Mouse (Mus musculus) MEL (cell line): ENCODE results near the gene Samd14. TPM values are rescaled to one million over a fixed set of nuclear protein-coding genes. Genes with fewer than 3 reads are reported as not detected.

Experiments used
- DNase-seq: peaks from one replicate; pipeline ENCODE4 v3.0.0; 2011; ENCODE audit warnings: low read depth, low spot score
- H3K27ac ChIP-seq: 2 replicates; pipeline ENCODE4 v1.5.1; 2012; ENCODE audit warnings: low read depth, mild to moderate bottlenecking, control low read depth, low read length, moderate library complexity; ENCODE audit not compliant: control insufficient read depth
- H3K27me3 ChIP-seq, 2 experiments: fragments of 150-350 bp in 1 of 2; sonication (generic) in 1 of 2; 2 replicates each; pipeline ENCODE4 v1.6.1; 2012; ENCODE audit warnings: low read length in 2 of 2, mild to moderate bottlenecking in 2 of 2, improper control_type of control experiment in 1 of 2, moderate library complexity in 1 of 2; ENCODE audit not compliant: insufficient read depth in 2 of 2, control insufficient read depth in 1 of 2
- H3K36me3 ChIP-seq, 2 experiments: 2 replicates each; pipeline ENCODE4 v1.6.1; 2012 to 2014; ENCODE audit warnings: low read length in 2 of 2, improper control_type of control experiment in 1 of 2, inconsistent platforms in 1 of 2, mild to moderate bottlenecking in 1 of 2; ENCODE audit not compliant: insufficient read depth in 2 of 2, control insufficient read depth in 1 of 2
- H3K4me1 ChIP-seq, 2 experiments: fragments of 150-350 bp in 1 of 2; sonication (generic) in 1 of 2; 2 replicates each; pipeline ENCODE4 v1.6.1; 2012; ENCODE audit warnings: low read length in 2 of 2, improper control_type of control experiment in 1 of 2, mild to moderate bottlenecking in 1 of 2; ENCODE audit not compliant: insufficient read depth in 2 of 2, control insufficient read depth in 1 of 2
- H3K4me3 ChIP-seq, 2 experiments: fragments of 150-350 bp in 1 of 2; sonication (generic) in 1 of 2; 2 replicates each; pipeline ENCODE4 v1.5.1; 2012; ENCODE audit warnings: low read depth in 2 of 2, low read length in 2 of 2, mild to moderate bottlenecking in 2 of 2, moderate library complexity in 2 of 2, control low read depth in 1 of 2, improper control_type of control experiment in 1 of 2; ENCODE audit not compliant: control insufficient read depth in 1 of 2, insufficient read depth in 1 of 2
- H3K79me2 ChIP-seq: 2 replicates; pipeline ENCODE4 v1.6.1; 2012; ENCODE audit warnings: mild to moderate bottlenecking, low read length, moderate library complexity; ENCODE audit not compliant: control insufficient read depth, poor library complexity, insufficient read depth
- H3K9ac ChIP-seq: 2 replicates; pipeline ENCODE4 v1.6.1; 2012; ENCODE audit warnings: low read depth, mild to moderate bottlenecking, control low read depth, low read length, moderate library complexity; ENCODE audit not compliant: control insufficient read depth, poor library complexity, severe bottlenecking
- H3K9me3 ChIP-seq: fragments of 150-350 bp; sonication (generic); replicated peaks from 2 replicates; pipeline ENCODE4 v1.6.1; 2012; ENCODE audit warnings: mild to moderate bottlenecking, low read length, improper control_type of control experiment, moderate library complexity; ENCODE audit not compliant: insufficient read depth
- E2F4 ChIP-seq: IDR thresholded peaks from 2 replicates; pipeline ENCODE4 v1.6.1; 2011; ENCODE audit warnings: low read depth, low read length, improper control_type of control experiment, borderline replicate concordance
- ETS1 ChIP-seq: IDR thresholded peaks from 2 replicates; pipeline ENCODE4 v1.6.1; 2012; ENCODE audit warnings: low read depth, mild to moderate bottlenecking, inconsistent platforms, low read length, improper control_type of control experiment, moderate library complexity
- GATA1 ChIP-seq: IDR thresholded peaks from 2 replicates; pipeline ENCODE4 v1.6.1; 2011; ENCODE audit warnings: low read depth, low read length, improper control_type of control experiment
- HCFC1 ChIP-seq: IDR thresholded peaks from 2 replicates; pipeline ENCODE4 v1.6.1; 2012; ENCODE audit warnings: low read depth, mild to moderate bottlenecking, inconsistent platforms, low read length, improper control_type of control experiment, moderate library complexity
- KAT2A ChIP-seq: conservative IDR thresholded peaks from 2 replicates; pipeline ENCODE4 v1.6.1; 2012; ENCODE audit warnings: low read depth, low read length, improper control_type of control experiment, inconsistent platforms
- MAZ ChIP-seq: IDR thresholded peaks from 2 replicates; pipeline ENCODE4 v1.6.1; 2012; ENCODE audit warnings: low read depth, mild to moderate bottlenecking, inconsistent platforms, low read length, improper control_type of control experiment
- MEF2A ChIP-seq: IDR thresholded peaks from 2 replicates; pipeline ENCODE4 v1.6.1; 2014; ENCODE audit warnings: low read depth, mild to moderate bottlenecking, inconsistent platforms, low read length, improper control_type of control experiment; ENCODE audit not compliant: poor library complexity, insufficient replicate concordance, severe bottlenecking; ENCODE audit errors: extremely low read depth
- MXI1 ChIP-seq: IDR thresholded peaks from 2 replicates; pipeline ENCODE4 v1.6.1; 2011; ENCODE audit warnings: mild to moderate bottlenecking, low read depth, low read length, improper control_type of control experiment
- NRF1 ChIP-seq: IDR thresholded peaks from 2 replicates; pipeline ENCODE4 v1.6.1; 2014; ENCODE audit warnings: low read depth, mild to moderate bottlenecking, inconsistent platforms, low read length, improper control_type of control experiment, moderate library complexity; ENCODE audit not compliant: poor library complexity, insufficient read depth, severe bottlenecking
- POLR2AphosphoS2 ChIP-seq: IDR thresholded peaks from 2 replicates; pipeline ENCODE4 v1.6.1; 2011; ENCODE audit warnings: low read length, improper control_type of control experiment
- POLR2AphosphoS5 ChIP-seq: IDR thresholded peaks from 2 replicates; pipeline ENCODE4 v1.6.1; 2012; ENCODE audit warnings: low read depth, borderline replicate concordance, mild to moderate bottlenecking, inconsistent platforms, low read length, moderate library complexity, mixed read lengths
- RCOR1 ChIP-seq: IDR thresholded peaks from 2 replicates; pipeline ENCODE4 v1.6.1; 2012; ENCODE audit warnings: low read depth, mild to moderate bottlenecking, inconsistent platforms, low read length, improper control_type of control experiment
- SIN3A ChIP-seq: IDR thresholded peaks from 2 replicates; pipeline ENCODE4 v1.6.1; 2012; ENCODE audit warnings: low read length, improper control_type of control experiment, inconsistent platforms
- SMC3 ChIP-seq: IDR thresholded peaks from 2 replicates; pipeline ENCODE4 v1.6.1; 2011; ENCODE audit warnings: low read depth, low read length, improper control_type of control experiment
- TAL1 ChIP-seq: IDR thresholded peaks from 2 replicates; pipeline ENCODE4 v1.6.1; 2012; ENCODE audit warnings: mild to moderate bottlenecking, inconsistent platforms, low read length, moderate library complexity, mixed read lengths
- TCF12 ChIP-seq: IDR thresholded peaks from 2 replicates; pipeline ENCODE4 v1.6.1; 2014; ENCODE audit warnings: low read depth, mild to moderate bottlenecking, inconsistent platforms, low read length, improper control_type of control experiment, moderate library complexity
- UBTF ChIP-seq: IDR thresholded peaks from 2 replicates; pipeline ENCODE4 v1.6.1; 2012; ENCODE audit warnings: low read depth, mild to moderate bottlenecking, inconsistent platforms, low read length, improper control_type of control experiment, moderate library complexity, borderline replicate concordance; ENCODE audit not compliant: insufficient read depth
- USF1 ChIP-seq: IDR thresholded peaks from 2 replicates; pipeline ENCODE4 v1.6.1; 2014; ENCODE audit warnings: low read depth, mild to moderate bottlenecking, inconsistent platforms, low read length, improper control_type of control experiment, moderate library complexity
- ZC3H11A ChIP-seq: IDR thresholded peaks from 2 replicates; pipeline ENCODE4 v1.6.1; 2012; ENCODE audit warnings: low read depth, mild to moderate bottlenecking, inconsistent platforms, low read length, improper control_type of control experiment
- ZKSCAN1 ChIP-seq: IDR thresholded peaks from 2 replicates; pipeline ENCODE4 v1.6.1; 2012; ENCODE audit warnings: low read depth, mild to moderate bottlenecking, inconsistent platforms, low read length, improper control_type of control experiment, moderate library complexity
- polyA plus RNA-seq, 2 experiments: library from polyadenylated mRNA; stranded (reverse) in 1 of 2; unstranded in 1 of 2; fragments of >175 nt in 1 of 2; fragments of >200 nt in 1 of 2; gene quantifications; 2 replicates each; pipeline versions ENCODE4 v1.2.1 to v1.2.4; 2012; ENCODE audit warnings: low replicate concordance in 2 of 2, low read depth in 1 of 2; ENCODE audit not compliant: insufficient read length in 2 of 2, insufficient read depth in 1 of 2, missing spikeins in 1 of 2
- total RNA-seq: library from RNA; depleted of rRNA; stranded (reverse); fragments of 300-350 nt; gene quantifications from 2 replicates; pipeline ENCODE4 v1.2.3, GENCODE M21; 2012

The Samd14 gene
- total and polyA plus RNA-seq, 3 experiments, result 57.6 to 1,219 (median 101) TPM

- no peak overlapping the region for H3K9ac ChIP-seq
- H3K4me3 ChIP-seq, result no peak overlapping the region
- DNase-seq, result no peak
- no peaks in the 10 kb centered on the region for H3K36me3 ChIP-seq
- H3K27me3 ChIP-seq, result no peaks in the 10 kb centered on the region
- H3K9me3 ChIP-seq, result no peaks in the 10 kb centered on the region
- no peaks in the 10 kb centered on the region for H3K4me1 ChIP-seq
- no peak overlapping the region for H3K27ac ChIP-seq
- H3K79me2 ChIP-seq, result no peaks in the 10 kb centered on the region
- TF ChIP-seq ETS1 (no peak), HCFC1 (no peak), SMC3 (no peak), TAL1 (no peak), MAZ (no peak), POLR2AphosphoS2 (no peak), ZKSCAN1 (no peak), E2F4 (no peak), MXI1 (no peak), NRF1 (no peak), KAT2A (no peak), UBTF (no peak)
These were observed 23.9 kb downstream of the Samd14 start for GRCm38 (mm10) chr11:95033617-95034016.

- Histone ChIP-seq H3K9me3 (no peaks in the 10 kb centered on the region), H3K4me3 (no peak overlapping the region), H3K9ac (no peak overlapping the region), H3K27ac (no peak overlapping the region), H3K79me2 (no peaks in the 10 kb centered on the region), H3K36me3 (no peaks in the 10 kb centered on the region), H3K27me3 (no peaks in the 10 kb centered on the region), H3K4me1 (no peaks in the 10 kb centered on the region)
- TF ChIP-seq GATA1 (no peak), TCF12 (no peak), POLR2AphosphoS5 (no peak), SIN3A (no peak), MEF2A (no peak), RCOR1 (no peak), UBTF (no peak), ZC3H11A (no peak), POLR2AphosphoS2 (no peak), NRF1 (no peak), USF1 (no peak)
- no peak for DNase-seq
These were observed 25.2 kb downstream of the Samd14 start for GRCm38 (mm10) chr11:95034902-95035301.
